Mouse (Mus musculus): ENCODE data around the gene Jak3. TPM values are rescaled to one million over a fixed set of nuclear protein-coding genes. Genes with fewer than 3 reads are reported as not detected.

Jak3 gene
- 8.9 and 9.1 TPM in 2 replicates for polyA plus RNA-seq (2015; fragmentation: Nextera tagmentation; extraction: Ambion mirVana)

DNA sequence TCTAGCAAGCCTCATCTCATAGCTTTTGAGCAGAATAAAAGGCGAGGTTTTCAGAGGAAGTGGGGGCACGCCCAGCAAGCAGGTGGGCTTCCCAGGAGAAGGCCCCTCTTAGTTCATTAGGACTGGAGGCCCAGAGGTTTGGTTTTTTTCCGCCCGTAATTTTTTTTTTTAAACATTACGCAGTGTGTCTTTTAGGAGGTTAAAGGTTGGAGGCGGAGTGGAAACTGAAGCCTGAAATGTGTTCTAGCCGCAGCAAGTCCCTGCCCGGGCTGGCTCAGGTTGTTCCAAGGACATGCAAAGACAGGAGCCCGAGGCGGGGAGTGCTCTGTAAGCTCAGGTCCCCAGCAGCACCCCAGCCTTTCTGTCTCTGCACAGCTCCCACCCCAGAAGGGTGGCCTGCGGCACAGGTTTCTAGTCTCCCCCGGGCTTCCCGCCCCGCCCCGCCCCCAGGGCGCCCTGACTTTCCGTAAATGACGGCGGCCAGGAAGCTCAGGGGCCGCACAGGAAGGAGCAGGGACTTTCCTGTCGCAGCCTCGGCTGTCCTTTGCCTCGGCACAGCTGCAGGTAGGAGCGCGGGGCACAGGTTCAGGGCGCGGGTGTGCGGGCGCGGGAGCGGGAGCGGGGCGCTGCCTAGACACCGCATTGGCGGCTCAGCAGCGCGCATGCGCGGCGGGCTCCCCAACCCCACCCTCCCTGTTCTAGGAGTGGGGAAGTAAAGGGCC, at the start of gene Jak3:
Gene Jak3, plus strand, starts transcription at position 277 of the 722 bp plus-strand sequence.
- H3K9ac ChIP-seq (ENCODE audit: low read length) = peak within 1 kb of the TSS; percentile 84
- 3% methylated on average over 32 of the region's 40 CpGs for WGBS
- H3K9me3 ChIP-seq (ENCODE audit: control insufficient read depth, low read length) = no peaks in the 10 kb centered on the region
- ATAC-seq (ENCODE audit: low read depth) = peak; percentile 53
- H3K27me3 ChIP-seq (ENCODE audit: control insufficient read depth, insufficient read depth, low read depth, low read length) = peaks cover 35% of the 10 kb centered on the region
- H3K36me3 ChIP-seq (ENCODE audit: control insufficient read depth, insufficient read depth, low read length) = no peaks in the 10 kb centered on the region
- H3K4me1 ChIP-seq (replicated peaks; ENCODE audit: control insufficient read depth, insufficient read depth, low read length) = peaks cover 10% of the 10 kb centered on the region
- peak within 1 kb of the TSS; percentile 85 for H3K4me2 ChIP-seq (ENCODE audit: low read depth, low read length)
- H3K4me3 ChIP-seq (ENCODE audit: low read length) = peak within 1 kb of the TSS; percentile 75
- peak within 1 kb of the TSS; percentile 66 for H3K27ac ChIP-seq (ENCODE audit: low read length)

DNA sequence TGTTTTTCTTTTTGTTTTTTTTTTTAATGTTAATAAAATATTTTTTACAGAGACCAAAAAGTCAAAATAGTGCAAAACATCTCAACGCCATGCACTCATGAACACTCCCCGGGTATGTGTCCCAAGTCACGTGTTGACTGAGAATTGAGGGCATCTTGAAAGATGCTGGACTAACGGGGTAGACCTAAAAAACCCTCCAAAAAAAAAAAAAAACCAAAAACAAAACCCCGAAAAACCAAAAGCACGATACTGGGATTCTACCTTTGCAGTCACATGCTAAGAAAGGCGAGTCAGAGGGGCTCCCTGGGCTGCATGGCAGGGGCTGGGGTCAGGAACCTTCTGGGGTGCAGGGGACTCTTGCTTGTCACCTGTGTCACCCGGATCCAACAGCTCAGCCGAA, 49.3 kb upstream of the Jak3 start:
- H3K9ac ChIP-seq (ENCODE audit: low read length) = no peak overlapping the region
- H3K27ac ChIP-seq (ENCODE audit: low read length) = peak overlapping the region; percentile 77; the same call in 1 of the 2 replicates
- peaks cover 5% of the 10 kb centered on the region; the same call in 1 of the 2 replicates for H3K27me3 ChIP-seq (ENCODE audit: control insufficient read depth, insufficient read depth, low read depth, low read length)
- peaks cover 24% of the 10 kb centered on the region for H3K36me3 ChIP-seq (ENCODE audit: control insufficient read depth, insufficient read depth, low read length)
- 82% methylated on average over 9 of the region's 9 CpGs for WGBS
- H3K4me2 ChIP-seq (ENCODE audit: low read depth, low read length) = no peak overlapping the region
- H3K4me3 ChIP-seq (ENCODE audit: low read length) = no peak overlapping the region
- peaks cover 9% of the 10 kb centered on the region for H3K9me3 ChIP-seq (ENCODE audit: control insufficient read depth, low read length)
- ATAC-seq (ENCODE audit: low read depth) = no peak
- H3K4me1 ChIP-seq (replicated peaks; ENCODE audit: control insufficient read depth, insufficient read depth, low read length) = peaks cover 23% of the 10 kb centered on the region

DNA sequence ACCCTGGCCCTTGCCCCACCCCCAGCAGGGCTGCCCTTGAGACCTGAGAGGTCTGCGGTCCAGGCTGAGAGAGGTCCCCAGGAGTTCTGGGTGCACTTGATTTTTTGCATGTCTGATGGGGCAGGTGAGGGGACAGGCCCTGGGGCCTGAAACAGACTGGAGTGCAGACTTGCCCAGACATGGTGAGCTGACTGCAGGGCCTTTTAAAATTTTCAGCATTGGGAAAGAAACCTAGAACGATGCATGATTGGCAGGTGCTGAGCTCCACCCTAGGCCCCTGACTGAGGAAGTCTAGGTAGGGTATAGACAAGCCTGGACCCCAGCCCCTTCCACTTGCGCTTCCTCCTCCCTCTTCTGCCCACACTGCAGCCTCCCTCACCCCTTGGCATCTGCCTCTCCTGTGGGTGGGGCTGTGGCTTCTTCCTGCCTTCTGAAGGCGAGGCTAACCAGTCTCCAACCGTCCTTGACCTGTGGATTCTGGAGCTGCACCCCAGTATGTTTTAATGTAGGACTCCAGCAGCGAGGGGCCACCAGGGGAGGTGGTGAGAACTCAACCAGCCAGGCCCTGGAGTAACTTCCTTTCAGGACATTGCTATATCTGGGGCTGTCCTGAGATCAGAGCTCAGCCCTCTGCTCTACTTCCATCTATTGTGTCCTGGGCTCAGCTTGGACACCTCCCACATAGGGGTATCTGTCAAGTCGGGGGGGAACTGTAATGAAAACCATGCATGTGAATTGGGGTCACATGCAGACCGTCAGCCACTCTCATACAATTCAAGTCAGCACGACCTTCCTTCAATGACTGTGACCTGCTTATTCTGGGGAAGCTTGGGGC, 48.6 kb upstream of the Jak3 start:
- ATAC-seq (ENCODE audit: low read depth) = no peak; the same call in 1 of the 2 replicates
- Histone ChIP-seq H3K4me1 (replicated peaks; ENCODE audit: control insufficient read depth, insufficient read depth, low read length) (peaks cover 23% of the 10 kb centered on the region), H3K9ac (ENCODE audit: low read length) (peak overlapping the region; percentile 37; the same call in 1 of the 2 replicates), H3K4me3 (ENCODE audit: low read length) (no peak overlapping the region), H3K27ac (ENCODE audit: low read length) (peak overlapping the region; percentile 77), H3K27me3 (ENCODE audit: control insufficient read depth, insufficient read depth, low read depth, low read length) (peaks cover 5% of the 10 kb centered on the region; the same call in 1 of the 2 replicates), H3K4me2 (ENCODE audit: low read depth, low read length) (no peak overlapping the region), H3K9me3 (ENCODE audit: control insufficient read depth, low read length) (peaks cover 4% of the 10 kb centered on the region), H3K36me3 (ENCODE audit: control insufficient read depth, insufficient read depth, low read length) (peaks cover 17% of the 10 kb centered on the region)
- WGBS = 41% methylated on average over 9 of the region's 9 CpGs

DNA sequence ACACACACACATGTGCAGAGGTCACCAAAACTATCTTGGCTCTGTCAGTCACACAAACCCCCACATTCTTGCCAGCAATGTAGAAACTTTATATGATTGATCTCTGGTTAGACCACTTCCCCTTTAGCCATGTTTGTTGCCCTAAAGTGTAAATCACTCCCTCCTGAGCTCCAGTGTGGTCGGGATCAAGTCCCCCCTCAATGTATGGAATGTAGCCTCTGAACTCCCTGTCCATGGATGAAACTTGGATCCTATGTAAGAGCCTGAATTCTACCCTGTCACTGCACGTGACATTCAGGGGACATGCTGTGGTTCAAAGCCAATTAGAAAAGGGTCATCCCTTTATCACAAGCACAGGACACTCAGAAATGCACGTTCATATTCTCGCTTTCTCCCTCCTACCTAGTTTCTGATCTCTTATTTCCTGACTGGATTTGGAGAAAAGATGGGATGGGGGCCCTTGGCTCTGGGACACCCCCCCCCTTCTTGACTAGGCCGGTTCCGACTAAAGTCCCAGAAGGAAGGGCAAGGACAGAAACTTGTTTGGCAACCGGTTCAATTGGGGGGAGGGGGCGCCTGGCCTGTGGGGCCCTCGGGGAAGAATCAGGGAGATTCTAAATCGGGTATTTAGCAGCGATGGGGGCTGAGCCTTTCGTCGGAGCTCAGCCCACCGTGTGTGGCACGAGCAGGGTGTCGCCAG, 47.5 kb upstream of the Jak3 start:
- 6% methylated on average over 16 of the region's 16 CpGs for WGBS
- peak overlapping the region; percentile 96 for H3K4me2 ChIP-seq (ENCODE audit: low read depth, low read length)
- peak overlapping the region; percentile 77 for H3K27ac ChIP-seq (ENCODE audit: low read length)
- H3K9me3 ChIP-seq (ENCODE audit: control insufficient read depth, low read length) = no peaks in the 10 kb centered on the region; the same call in 1 of the 2 replicates
- peaks cover 8% of the 10 kb centered on the region for H3K36me3 ChIP-seq (ENCODE audit: control insufficient read depth, insufficient read depth, low read length)
- peaks cover 23% of the 10 kb centered on the region for H3K4me1 ChIP-seq (replicated peaks; ENCODE audit: control insufficient read depth, insufficient read depth, low read length)
- peak overlapping the region; percentile 76 for H3K9ac ChIP-seq (ENCODE audit: low read length)
- peaks cover 6% of the 10 kb centered on the region; the same call in 1 of the 2 replicates for H3K27me3 ChIP-seq (ENCODE audit: control insufficient read depth, insufficient read depth, low read depth, low read length)
- peak overlapping the region; percentile 59 for H3K4me3 ChIP-seq (ENCODE audit: low read length)
- ATAC-seq (ENCODE audit: low read depth) = no peak

DNA sequence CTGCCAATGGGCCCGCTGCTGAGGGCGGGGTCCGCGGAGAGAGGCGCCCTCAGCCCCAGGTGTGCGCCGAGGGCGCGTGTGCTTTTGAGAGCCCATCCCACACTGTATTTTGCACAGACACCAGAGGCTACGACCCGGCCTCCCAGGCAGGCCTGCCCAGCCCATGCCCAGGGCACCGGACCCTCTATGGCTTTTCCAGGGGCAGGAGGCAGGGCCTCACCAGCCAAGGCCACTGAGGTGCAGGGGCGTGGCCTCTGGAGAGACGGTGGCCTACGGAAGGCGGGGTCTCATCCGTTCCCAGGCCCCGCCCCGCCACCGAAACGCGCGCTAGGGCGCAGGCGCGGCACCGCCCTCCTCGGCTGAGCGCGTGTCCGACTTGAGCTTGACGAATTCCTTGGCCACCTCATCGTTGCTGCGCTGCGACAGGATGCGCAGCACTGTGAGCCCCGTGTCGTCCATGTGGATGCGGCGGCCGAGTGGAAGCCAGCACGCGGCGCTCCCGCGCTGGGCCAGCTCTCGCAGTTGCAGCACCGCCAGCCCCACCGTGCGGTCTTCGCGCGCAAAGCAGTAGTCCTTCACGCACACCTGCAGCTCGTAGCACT, 46.9 kb upstream of the Jak3 start:
- Histone ChIP-seq H3K27ac (ENCODE audit: low read length) (peak overlapping the region; percentile 77), H3K36me3 (ENCODE audit: control insufficient read depth, insufficient read depth, low read length) (peaks cover 4% of the 10 kb centered on the region; the same call in 1 of the 2 replicates), H3K9me3 (ENCODE audit: control insufficient read depth, low read length) (no peaks in the 10 kb centered on the region; the same call in 1 of the 2 replicates), H3K27me3 (ENCODE audit: control insufficient read depth, insufficient read depth, low read depth, low read length) (peaks cover 8% of the 10 kb centered on the region; the same call in 1 of the 2 replicates), H3K9ac (ENCODE audit: low read length) (peak overlapping the region; percentile 76), H3K4me3 (ENCODE audit: low read length) (peak overlapping the region; percentile 59), H3K4me1 (replicated peaks; ENCODE audit: control insufficient read depth, insufficient read depth, low read length) (peaks cover 23% of the 10 kb centered on the region), H3K4me2 (ENCODE audit: low read depth, low read length) (peak overlapping the region; percentile 96)
- peak; percentile 91 for ATAC-seq (ENCODE audit: low read depth)
- under 1% methylated on average over 54 of the region's 55 CpGs for WGBS

DNA sequence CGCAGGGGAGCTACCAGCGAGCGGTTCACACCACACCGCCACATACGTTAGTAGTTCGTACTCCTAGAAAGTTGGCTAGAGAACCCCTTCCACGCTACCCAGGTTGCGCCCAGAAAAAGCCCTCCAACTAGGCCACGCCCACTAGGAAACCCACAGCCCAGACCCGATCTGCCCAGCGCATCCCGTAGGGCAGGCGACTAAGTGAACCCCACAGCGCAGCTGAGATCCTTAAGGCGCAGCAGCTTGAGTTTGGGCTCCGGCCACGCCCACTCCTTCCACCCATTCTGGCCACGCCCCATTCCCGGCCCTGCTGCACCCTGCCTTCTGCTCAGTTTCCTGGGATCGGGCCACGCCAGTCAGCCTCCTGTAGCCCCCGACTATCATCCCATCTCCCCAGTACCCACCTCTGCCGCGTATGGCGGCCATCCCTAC, 46.3 kb upstream of the Jak3 start:
- peak; percentile 32 for ATAC-seq (ENCODE audit: low read depth)
- peak overlapping the region; percentile 27 for H3K9ac ChIP-seq (ENCODE audit: low read length)
- H3K27ac ChIP-seq (ENCODE audit: low read length) = no peak overlapping the region
- H3K4me3 ChIP-seq (ENCODE audit: low read length) = peak overlapping the region; percentile 59
- no peaks in the 10 kb centered on the region; the same call in 1 of the 2 replicates for H3K9me3 ChIP-seq (ENCODE audit: control insufficient read depth, low read length)
- peak overlapping the region; percentile 96 for H3K4me2 ChIP-seq (ENCODE audit: low read depth, low read length)
- WGBS = 2% methylated on average over 25 of the region's 25 CpGs
- peaks cover 23% of the 10 kb centered on the region for H3K4me1 ChIP-seq (replicated peaks; ENCODE audit: control insufficient read depth, insufficient read depth, low read length)
- peaks cover 8% of the 10 kb centered on the region; the same call in 1 of the 2 replicates for H3K27me3 ChIP-seq (ENCODE audit: control insufficient read depth, insufficient read depth, low read depth, low read length)
- peaks cover under 1% of the 10 kb centered on the region; the same call in 1 of the 2 replicates for H3K36me3 ChIP-seq (ENCODE audit: control insufficient read depth, insufficient read depth, low read length)

DNA sequence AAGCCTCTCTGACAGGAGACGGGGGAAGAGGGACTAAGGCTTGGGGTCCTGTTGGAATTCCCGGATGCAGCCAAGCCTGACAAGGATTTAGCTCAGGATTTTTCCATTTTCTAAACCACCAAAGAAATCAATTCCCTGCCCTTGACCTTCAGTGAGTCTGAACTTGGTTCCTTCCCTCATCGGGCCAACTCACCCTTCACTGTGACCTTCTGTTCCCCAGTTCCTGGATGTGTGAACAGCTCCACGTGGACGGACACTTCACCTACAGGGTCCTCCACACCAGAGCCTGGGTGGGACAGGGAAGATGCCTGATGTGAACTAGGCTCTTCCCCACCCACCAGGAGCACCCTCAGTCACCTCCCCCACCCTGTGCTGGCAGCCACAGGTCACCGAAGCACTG, 45.3 kb upstream of the Jak3 start:
- peaks cover 23% of the 10 kb centered on the region for H3K4me1 ChIP-seq (replicated peaks; ENCODE audit: control insufficient read depth, insufficient read depth, low read length)
- H3K27ac ChIP-seq (ENCODE audit: low read length) = no peak overlapping the region
- 83% methylated on average over 6 of the region's 6 CpGs for WGBS
- peaks cover 8% of the 10 kb centered on the region; the same call in 1 of the 2 replicates for H3K27me3 ChIP-seq (ENCODE audit: control insufficient read depth, insufficient read depth, low read depth, low read length)
- no peaks in the 10 kb centered on the region for H3K36me3 ChIP-seq (ENCODE audit: control insufficient read depth, insufficient read depth, low read length)
- no peaks in the 10 kb centered on the region; the same call in 1 of the 2 replicates for H3K9me3 ChIP-seq (ENCODE audit: control insufficient read depth, low read length)
- no peak for ATAC-seq (ENCODE audit: low read depth)
- H3K4me3 ChIP-seq (ENCODE audit: low read length) = no peak overlapping the region
- no peak overlapping the region for H3K9ac ChIP-seq (ENCODE audit: low read length)
- no peak overlapping the region for H3K4me2 ChIP-seq (ENCODE audit: low read depth, low read length)

DNA sequence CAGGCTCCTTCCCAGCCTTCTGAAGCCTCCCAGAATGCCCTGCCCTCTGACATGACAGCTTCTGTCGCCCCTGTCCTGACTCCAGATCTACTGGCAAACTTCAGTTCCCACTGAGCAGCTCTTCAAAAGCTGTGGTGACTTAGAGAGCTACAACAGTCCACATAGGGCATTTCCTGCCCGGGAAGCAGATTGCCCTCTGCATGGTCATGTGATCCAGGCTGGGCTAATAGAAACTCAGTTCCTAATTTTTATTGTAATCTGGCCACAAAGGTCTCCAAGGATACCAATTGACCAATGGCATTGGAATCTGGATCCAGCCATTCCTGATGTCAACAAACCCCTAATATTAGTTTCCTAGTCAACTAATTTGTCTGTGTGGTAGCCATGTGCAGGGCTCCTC, 44.2 kb upstream of the Jak3 start:
- Histone ChIP-seq H3K4me2 (ENCODE audit: low read depth, low read length) (no peak overlapping the region), H3K9me3 (ENCODE audit: control insufficient read depth, low read length) (no peaks in the 10 kb centered on the region; the same call in 1 of the 2 replicates), H3K9ac (ENCODE audit: low read length) (no peak overlapping the region), H3K4me3 (ENCODE audit: low read length) (no peak overlapping the region), H3K27me3 (ENCODE audit: control insufficient read depth, insufficient read depth, low read depth, low read length) (peaks cover 8% of the 10 kb centered on the region; the same call in 1 of the 2 replicates), H3K36me3 (ENCODE audit: control insufficient read depth, insufficient read depth, low read length) (no peaks in the 10 kb centered on the region), H3K4me1 (replicated peaks; ENCODE audit: control insufficient read depth, insufficient read depth, low read length) (peaks cover 23% of the 10 kb centered on the region), H3K27ac (ENCODE audit: low read length) (no peak overlapping the region)
- no peak for ATAC-seq (ENCODE audit: low read depth)
- 60% methylated on average over 2 of the region's 2 CpGs for WGBS
